ENCODE assay signal across 34 mouse cellular contexts in the genomic region with DNA sequence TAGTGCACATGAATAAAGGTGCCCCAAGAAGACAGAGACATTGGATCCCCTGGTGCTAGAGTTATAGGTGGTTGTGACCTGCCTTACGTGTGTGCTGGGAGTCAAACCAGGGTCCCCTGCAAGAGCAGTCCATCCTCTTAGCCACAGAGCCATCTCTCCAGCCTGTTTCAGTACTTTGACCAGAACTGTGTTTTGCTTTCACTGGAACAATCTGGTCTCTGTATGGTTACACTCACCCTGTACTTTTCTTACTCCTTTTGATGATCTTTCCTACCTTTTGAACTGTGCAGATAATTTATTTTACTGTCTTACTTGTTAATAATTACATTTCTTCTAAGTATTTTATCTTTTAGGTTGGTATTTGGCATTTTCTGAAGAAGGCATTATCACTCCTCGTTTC.
"Had no signal": no experiment of that assay in that cellular context is flagged by ENCODE, and none has a peak within 500 bp of the region (broad histone marks: within the 10 kb centered on the region; RNA-seq: fewer than 3 reads in every experiment).

No protein-coding gene starts in this region.

- DNase-seq: heart, adult 2 months; heart, postnatal 10 days; heart, postnatal 14 days; heart, postnatal 36 days; heart, postnatal 4 days; kidney, adult 11 months; kidney, adult 18-20 months; kidney, adult 2 months; kidney, adult 8-10 months; kidney, adult 9 months; kidney, postnatal 10 days; kidney, postnatal 14 days; kidney, postnatal 25 days; kidney, postnatal 36 days; kidney, postnatal 4 days; layer of hippocampus, adult 9-11 months; layer of hippocampus, postnatal 36 days had no signal

- H3K4me3 ChIP-seq: heart, adult 2 months; heart, embryonic 10.5 days; heart, embryonic 12.5 days; heart, embryonic 13.5 days; heart, embryonic 15.5 days; hindbrain, embryonic 10.5 days; hindbrain, embryonic 12.5 days; hindbrain, embryonic 13.5 days; hindbrain, embryonic 15.5 days; kidney, embryonic 15.5 days; layer of hippocampus, adult 2 months had no signal

- H3K9ac ChIP-seq: heart, embryonic 12.5 days; heart, embryonic 13.5 days; heart, embryonic 15.5 days; hindbrain, embryonic 12.5 days; hindbrain, embryonic 13.5 days; hindbrain, embryonic 14.5 days; hindbrain, embryonic 15.5 days; kidney, embryonic 15.5 days had no signal

- H3K4me2 ChIP-seq: heart, embryonic 11.5 days; heart, embryonic 12.5 days; heart, embryonic 13.5 days; heart, embryonic 15.5 days; hindbrain, embryonic 12.5 days; hindbrain, embryonic 13.5 days; hindbrain, embryonic 14.5 days; hindbrain, embryonic 15.5 days; kidney, embryonic 15.5 days had no signal

- H3K27me3 ChIP-seq: heart, embryonic 12.5 days; heart, embryonic 13.5 days; heart, embryonic 15.5 days; hindbrain, embryonic 12.5 days; hindbrain, embryonic 13.5 days; hindbrain, embryonic 15.5 days; kidney, embryonic 15.5 days had no signal

- H3K4me1 ChIP-seq: heart, embryonic 10.5 days; heart, embryonic 12.5 days; heart, embryonic 13.5 days; heart, embryonic 15.5 days; hindbrain, embryonic 10.5 days; hindbrain, embryonic 12.5 days; hindbrain, embryonic 13.5 days; hindbrain, embryonic 15.5 days; kidney, embryonic 15.5 days had no signal

- H3K27ac ChIP-seq: heart, adult 2 months; heart, embryonic 10.5 days; heart, embryonic 13.5 days; heart, embryonic 15.5 days; hindbrain, embryonic 10.5 days; hindbrain, embryonic 12.5 days; hindbrain, embryonic 13.5 days; hindbrain, embryonic 14.5 days; hindbrain, embryonic 15.5 days; hindbrain, postnatal 0 days; kidney, embryonic 15.5 days; kidney, postnatal 0 days; layer of hippocampus, adult 2 months had no signal

- H3K9me3 ChIP-seq: heart, embryonic 10.5 days; heart, embryonic 12.5 days; heart, embryonic 13.5 days; heart, embryonic 15.5 days; hindbrain, embryonic 10.5 days; hindbrain, embryonic 12.5 days; hindbrain, embryonic 13.5 days; hindbrain, embryonic 15.5 days; kidney, embryonic 15.5 days had no signal

- H3K36me3 ChIP-seq: heart, embryonic 10.5 days; heart, embryonic 12.5 days; heart, embryonic 13.5 days; heart, embryonic 15.5 days; hindbrain, embryonic 10.5 days; hindbrain, embryonic 12.5 days; hindbrain, embryonic 13.5 days; hindbrain, embryonic 15.5 days; kidney, embryonic 15.5 days had no signal

- ATAC-seq: hindbrain, embryonic 16.5 days; hindbrain, postnatal 0 days; inflammation-experienced regulatory T-cells, adult 6 months; intestine, embryonic 16.5 days had no signal
